Mouse (Mus musculus): Measurements from ENCODE around the gene Pcnt. TPM values are rescaled to one million over a fixed set of nuclear protein-coding genes. Genes with fewer than 3 reads are reported as not detected.

Gene Pcnt
- polyA plus RNA-seq, 1 experiment from 2014 or later: 24.3 TPM

DNA sequence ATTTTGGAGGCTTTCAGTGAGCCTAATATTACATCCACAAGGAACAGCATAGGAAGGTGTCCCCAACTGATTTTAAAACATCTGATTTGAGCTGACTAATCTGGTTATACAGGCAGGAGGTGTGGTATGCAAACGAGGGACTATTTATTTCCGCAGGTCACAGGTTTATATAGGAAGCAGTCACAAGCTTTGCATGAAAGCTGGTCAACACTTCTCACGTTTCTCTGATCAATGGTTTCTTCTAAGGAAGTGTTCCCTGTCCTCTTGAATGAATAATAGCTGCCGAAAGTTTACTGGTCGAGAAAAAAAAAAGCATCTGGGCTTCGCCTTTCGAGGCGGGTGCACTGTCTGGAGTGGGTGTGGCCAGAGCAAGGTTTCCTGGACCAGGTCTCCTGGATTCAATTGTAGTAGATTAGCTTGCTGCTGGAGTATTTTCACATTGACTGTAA lies 96.5 kb downstream of the Pcnt start:
- H3K27me3 ChIP-seq (ENCODE audit: control insufficient read depth, insufficient read depth, low read length): no peaks in the 10 kb centered on the region; the same call in 1 of the 2 replicates
- ATAC-seq (replicated peaks; ENCODE audit: low FRiP score) (no peak), DNase-seq (ENCODE audit: low spot score) (no peak)
- H3K27ac ChIP-seq (ENCODE audit: low read depth, low read length): no peak overlapping the region
- peak overlapping the region; percentile 79; the same call in 1 of the 2 replicates for H3K4me2 ChIP-seq (ENCODE audit: low read depth, low read length, severe bottlenecking)
- H3K36me3 ChIP-seq (ENCODE audit: control insufficient read depth, insufficient read depth, low read length): no peaks in the 10 kb centered on the region; the same call in 1 of the 2 replicates
- no peaks in the 10 kb centered on the region; the same call in 1 of the 2 replicates for H3K4me1 ChIP-seq (replicated peaks; ENCODE audit: control insufficient read depth, insufficient read depth, low read length)
- 27% methylated on average over 8 of the region's 8 CpGs for WGBS
- no peak overlapping the region for H3K9ac ChIP-seq (ENCODE audit: low read length)
- peak overlapping the region; percentile 79 for H3K4me3 ChIP-seq (ENCODE audit: low read depth, low read length)
- H3K9me3 ChIP-seq (ENCODE audit: control insufficient read depth, low read length): no peaks in the 10 kb centered on the region; the same call in 1 of the 2 replicates

DNA sequence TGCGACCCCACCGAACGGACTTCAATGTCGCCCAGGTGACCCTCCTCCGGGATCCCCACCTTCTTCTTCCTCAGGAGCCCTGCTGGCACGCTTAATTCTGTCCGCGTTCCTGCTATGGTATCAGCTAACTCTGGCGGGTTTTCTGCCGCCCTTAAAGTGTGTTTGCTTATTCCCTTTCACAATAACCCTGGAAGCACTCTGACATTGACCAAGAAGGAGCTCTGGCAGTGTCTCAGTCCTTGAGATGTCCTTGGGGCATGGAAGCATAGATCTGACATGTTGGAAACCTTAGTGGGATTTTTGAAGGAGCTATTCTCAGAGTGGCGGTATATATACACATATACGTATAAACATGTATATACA lies 97.1 kb downstream of the Pcnt start:
- ATAC-seq (replicated peaks; ENCODE audit: low FRiP score) (no peak), DNase-seq (ENCODE audit: low spot score) (no peak)
- Histone ChIP-seq H3K4me2 (ENCODE audit: low read depth, low read length, severe bottlenecking) (peak overlapping the region; percentile 79), H3K27me3 (ENCODE audit: control insufficient read depth, insufficient read depth, low read length) (no peaks in the 10 kb centered on the region; the same call in 1 of the 2 replicates), H3K9me3 (ENCODE audit: control insufficient read depth, low read length) (no peaks in the 10 kb centered on the region; the same call in 1 of the 2 replicates), H3K27ac (ENCODE audit: low read depth, low read length) (no peak overlapping the region), H3K36me3 (ENCODE audit: control insufficient read depth, insufficient read depth, low read length) (no peaks in the 10 kb centered on the region; the same call in 1 of the 2 replicates), H3K9ac (ENCODE audit: low read length) (peak overlapping the region; percentile 59), H3K4me1 (replicated peaks; ENCODE audit: control insufficient read depth, insufficient read depth, low read length) (no peaks in the 10 kb centered on the region; the same call in 1 of the 2 replicates), H3K4me3 (ENCODE audit: low read depth, low read length) (peak overlapping the region; percentile 79)
- WGBS: 7% methylated on average over 12 of the region's 12 CpGs

DNA sequence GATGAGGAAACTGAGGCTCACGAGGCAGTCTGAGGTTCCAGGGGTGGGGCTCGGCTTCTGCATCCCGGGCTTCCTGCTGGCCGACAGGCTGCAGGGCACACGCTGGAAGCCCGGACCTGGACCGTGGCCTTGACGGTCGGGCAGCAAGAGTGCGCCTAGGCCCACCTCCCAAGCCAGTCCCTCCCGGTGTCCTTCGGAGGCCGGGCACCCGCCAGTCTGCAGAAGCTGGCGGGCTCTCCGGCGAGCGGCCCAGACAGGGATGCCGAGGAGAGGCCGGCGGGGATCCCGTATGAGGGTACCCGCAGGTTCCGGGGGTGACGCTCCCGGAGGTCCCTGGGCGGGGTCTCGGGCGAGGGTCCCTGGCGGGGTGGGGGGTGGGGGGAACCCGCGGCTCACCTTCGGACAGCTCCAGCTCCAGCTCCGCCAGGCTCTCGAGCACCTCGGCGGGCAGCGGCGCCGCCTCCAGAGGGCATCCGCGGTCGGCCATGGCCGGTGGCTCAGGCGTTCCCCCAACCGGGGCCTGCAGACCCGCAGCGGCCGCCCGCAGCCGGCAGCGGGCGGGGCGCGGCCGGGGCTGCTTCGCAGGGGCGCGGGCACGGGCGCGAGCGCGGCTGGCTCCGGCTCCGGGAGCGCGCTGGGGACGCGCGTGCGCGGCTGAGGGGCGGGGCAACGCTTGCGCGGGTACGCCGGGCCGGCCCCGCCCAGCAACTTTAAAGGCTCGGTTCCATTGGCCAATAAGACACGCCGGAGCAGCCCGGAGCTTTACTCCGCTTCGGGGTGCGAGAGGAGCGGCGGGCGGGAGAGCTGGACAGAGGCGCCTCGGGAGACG lies 97.7 kb downstream of the Pcnt start, which contains the start of gene Dip2a:
TSS of gene Dip2a (minus strand) at position 581 of the 829 bp plus-strand sequence.
- peak within 1 kb of the TSS; percentile 53; the same call in 1 of the 2 replicates for H3K27ac ChIP-seq (ENCODE audit: low read depth, low read length)
- H3K36me3 ChIP-seq (ENCODE audit: control insufficient read depth, insufficient read depth, low read length): no peaks in the 10 kb centered on the region
- no peaks in the 10 kb centered on the region; the same call in 1 of the 2 replicates for H3K4me1 ChIP-seq (replicated peaks; ENCODE audit: control insufficient read depth, insufficient read depth, low read length)
- no peaks in the 10 kb centered on the region; the same call in 1 of the 2 replicates for H3K27me3 ChIP-seq (ENCODE audit: control insufficient read depth, insufficient read depth, low read length)
- H3K9ac ChIP-seq (ENCODE audit: low read length): peak within 1 kb of the TSS; percentile 82
- H3K4me2 ChIP-seq (ENCODE audit: low read depth, low read length, severe bottlenecking): peak within 1 kb of the TSS; percentile 79
- peak within 1 kb of the TSS; percentile 79 for H3K4me3 ChIP-seq (ENCODE audit: low read depth, low read length)
- DNase-seq (ENCODE audit: low spot score) (peak; percentile 96), ATAC-seq (replicated peaks; ENCODE audit: low FRiP score) (peak; percentile 94)
- no peaks in the 10 kb centered on the region; the same call in 1 of the 2 replicates for H3K9me3 ChIP-seq (ENCODE audit: control insufficient read depth, low read length)
- under 1% methylated on average over 88 of the region's 94 CpGs for WGBS

DNA sequence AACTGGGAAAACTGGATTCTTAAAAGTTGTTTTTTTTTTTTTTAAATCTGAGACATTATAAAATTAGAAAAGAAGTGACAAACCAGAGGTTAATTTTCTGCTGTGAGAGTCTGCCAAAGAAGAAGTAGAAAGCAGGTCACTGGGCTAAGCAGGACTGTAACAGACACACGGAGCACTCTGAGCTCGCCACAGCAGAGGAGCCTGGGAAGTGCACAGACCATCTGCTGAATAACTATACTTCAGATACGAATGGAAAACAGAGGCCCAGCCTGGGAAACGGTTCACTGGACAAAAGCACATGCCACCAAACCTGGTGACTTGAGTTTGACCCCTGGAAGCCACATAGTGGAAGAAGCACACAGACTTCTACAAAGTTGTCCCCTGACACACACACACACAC lies 108.2 kb downstream of the Pcnt start:
- no peak overlapping the region for H3K27ac ChIP-seq (ENCODE audit: low read depth, low read length)
- H3K36me3 ChIP-seq (ENCODE audit: control insufficient read depth, insufficient read depth, low read length): no peaks in the 10 kb centered on the region
- no peaks in the 10 kb centered on the region; the same call in 1 of the 2 replicates for H3K4me1 ChIP-seq (replicated peaks; ENCODE audit: control insufficient read depth, insufficient read depth, low read length)
- no peak for ATAC-seq (replicated peaks; ENCODE audit: low FRiP score)
- 57% methylated on average over 4 of the region's 4 CpGs for WGBS
- H3K4me3 ChIP-seq (ENCODE audit: low read depth, low read length): no peak overlapping the region
- no peak overlapping the region for H3K9ac ChIP-seq (ENCODE audit: low read length)
- no peaks in the 10 kb centered on the region for H3K9me3 ChIP-seq (ENCODE audit: control insufficient read depth, low read length)
- no peak overlapping the region for H3K4me2 ChIP-seq (ENCODE audit: low read depth, low read length, severe bottlenecking)
- no peak for DNase-seq (ENCODE audit: low spot score)
- no peaks in the 10 kb centered on the region for H3K27me3 ChIP-seq (ENCODE audit: control insufficient read depth, insufficient read depth, low read length)

DNA sequence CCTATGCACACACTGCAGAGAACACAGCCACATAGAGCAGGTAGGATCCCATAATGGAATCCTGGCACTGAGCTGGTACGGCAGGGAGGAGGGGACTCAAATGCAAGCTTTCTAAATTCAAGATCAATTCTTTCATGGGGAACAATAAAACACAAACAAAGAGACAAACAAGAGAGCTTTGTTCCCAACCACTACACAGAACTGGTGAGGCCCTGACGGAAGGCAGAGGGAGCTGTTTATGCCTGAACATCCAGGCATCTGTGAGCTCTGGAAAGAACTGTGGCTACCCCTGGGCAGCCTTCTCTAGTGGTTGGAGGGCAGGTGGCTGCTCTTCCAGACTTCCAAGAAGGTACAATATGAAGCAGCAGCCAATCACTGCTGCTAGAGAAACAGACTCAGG lies 110.5 kb downstream of the Pcnt start:
- 59% methylated on average over 2 of the region's 2 CpGs for WGBS
- DNase-seq (ENCODE audit: low spot score) (no peak), ATAC-seq (replicated peaks; ENCODE audit: low FRiP score) (no peak)
- H3K36me3 ChIP-seq (ENCODE audit: control insufficient read depth, insufficient read depth, low read length): no peaks in the 10 kb centered on the region
- H3K9me3 ChIP-seq (ENCODE audit: control insufficient read depth, low read length): no peaks in the 10 kb centered on the region
- no peak overlapping the region for H3K4me3 ChIP-seq (ENCODE audit: low read depth, low read length)
- no peak overlapping the region for H3K9ac ChIP-seq (ENCODE audit: low read length)
- H3K27ac ChIP-seq (ENCODE audit: low read depth, low read length): no peak overlapping the region
- H3K27me3 ChIP-seq (ENCODE audit: control insufficient read depth, insufficient read depth, low read length): no peaks in the 10 kb centered on the region
- H3K4me2 ChIP-seq (ENCODE audit: low read depth, low read length, severe bottlenecking): no peak overlapping the region
- H3K4me1 ChIP-seq (replicated peaks; ENCODE audit: control insufficient read depth, insufficient read depth, low read length): no peaks in the 10 kb centered on the region; the same call in 1 of the 2 replicates

DNA sequence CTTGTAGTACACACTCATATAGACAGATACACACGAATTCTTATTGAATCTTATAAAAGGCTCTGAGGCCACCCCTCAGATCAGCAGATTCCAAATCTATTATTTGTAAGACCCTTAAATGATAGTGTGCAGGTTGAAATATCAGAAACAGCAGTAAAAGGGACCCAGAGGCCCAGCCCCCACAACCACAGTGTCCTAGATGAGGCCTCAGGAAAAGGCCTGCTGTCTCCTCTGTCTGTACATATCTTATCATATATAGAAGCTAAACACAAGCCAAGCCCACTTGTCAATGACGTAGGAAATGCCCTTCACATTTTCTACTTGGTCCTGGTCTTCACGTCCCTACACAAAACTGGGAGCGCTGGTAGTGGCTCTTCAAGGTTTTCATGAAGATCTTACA lies 113.5 kb downstream of the Pcnt start:
- Histone ChIP-seq H3K27ac (ENCODE audit: low read depth, low read length) (no peak overlapping the region), H3K4me1 (replicated peaks; ENCODE audit: control insufficient read depth, insufficient read depth, low read length) (no peaks in the 10 kb centered on the region; the same call in 1 of the 2 replicates), H3K4me3 (ENCODE audit: low read depth, low read length) (no peak overlapping the region), H3K9me3 (ENCODE audit: control insufficient read depth, low read length) (no peaks in the 10 kb centered on the region), H3K27me3 (ENCODE audit: control insufficient read depth, insufficient read depth, low read length) (no peaks in the 10 kb centered on the region), H3K4me2 (ENCODE audit: low read depth, low read length, severe bottlenecking) (no peak overlapping the region), H3K36me3 (ENCODE audit: control insufficient read depth, insufficient read depth, low read length) (no peaks in the 10 kb centered on the region), H3K9ac (ENCODE audit: low read length) (no peak overlapping the region)
- WGBS: 95% methylated on average over 4 of the region's 4 CpGs
- no peak for DNase-seq (ENCODE audit: low spot score)
- ATAC-seq (replicated peaks; ENCODE audit: low FRiP score): no peak

DNA sequence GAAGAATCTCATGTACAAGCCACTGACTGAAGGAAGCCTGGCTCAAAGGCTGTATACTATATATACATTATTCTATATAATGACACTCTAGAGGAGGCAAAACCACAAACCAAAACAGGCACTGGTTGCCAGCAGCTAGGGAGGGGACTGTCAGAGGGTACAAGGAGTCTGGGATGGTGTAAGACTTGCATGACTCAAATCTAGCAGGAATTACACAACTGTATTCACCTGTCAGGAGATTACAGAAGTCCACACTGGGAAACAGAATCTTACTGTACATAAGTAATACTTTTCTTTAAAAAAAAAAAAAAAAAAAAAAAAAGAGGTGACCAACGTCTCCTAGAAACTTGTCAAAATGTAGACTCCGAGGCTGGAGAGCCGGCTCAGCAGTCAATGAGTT lies 114.0 kb downstream of the Pcnt start:
- no peak overlapping the region for H3K4me2 ChIP-seq (ENCODE audit: low read depth, low read length, severe bottlenecking)
- H3K9me3 ChIP-seq (ENCODE audit: control insufficient read depth, low read length): no peaks in the 10 kb centered on the region
- no peak overlapping the region for H3K9ac ChIP-seq (ENCODE audit: low read length)
- H3K27ac ChIP-seq (ENCODE audit: low read depth, low read length): no peak overlapping the region
- ATAC-seq (replicated peaks; ENCODE audit: low FRiP score) (no peak), DNase-seq (ENCODE audit: low spot score) (no peak)
- 91% methylated on average over 3 of the region's 3 CpGs for WGBS
- no peaks in the 10 kb centered on the region for H3K27me3 ChIP-seq (ENCODE audit: control insufficient read depth, insufficient read depth, low read length)
- no peaks in the 10 kb centered on the region; the same call in 1 of the 2 replicates for H3K4me1 ChIP-seq (replicated peaks; ENCODE audit: control insufficient read depth, insufficient read depth, low read length)
- H3K4me3 ChIP-seq (ENCODE audit: low read depth, low read length): no peak overlapping the region
- H3K36me3 ChIP-seq (ENCODE audit: control insufficient read depth, insufficient read depth, low read length): no peaks in the 10 kb centered on the region

DNA sequence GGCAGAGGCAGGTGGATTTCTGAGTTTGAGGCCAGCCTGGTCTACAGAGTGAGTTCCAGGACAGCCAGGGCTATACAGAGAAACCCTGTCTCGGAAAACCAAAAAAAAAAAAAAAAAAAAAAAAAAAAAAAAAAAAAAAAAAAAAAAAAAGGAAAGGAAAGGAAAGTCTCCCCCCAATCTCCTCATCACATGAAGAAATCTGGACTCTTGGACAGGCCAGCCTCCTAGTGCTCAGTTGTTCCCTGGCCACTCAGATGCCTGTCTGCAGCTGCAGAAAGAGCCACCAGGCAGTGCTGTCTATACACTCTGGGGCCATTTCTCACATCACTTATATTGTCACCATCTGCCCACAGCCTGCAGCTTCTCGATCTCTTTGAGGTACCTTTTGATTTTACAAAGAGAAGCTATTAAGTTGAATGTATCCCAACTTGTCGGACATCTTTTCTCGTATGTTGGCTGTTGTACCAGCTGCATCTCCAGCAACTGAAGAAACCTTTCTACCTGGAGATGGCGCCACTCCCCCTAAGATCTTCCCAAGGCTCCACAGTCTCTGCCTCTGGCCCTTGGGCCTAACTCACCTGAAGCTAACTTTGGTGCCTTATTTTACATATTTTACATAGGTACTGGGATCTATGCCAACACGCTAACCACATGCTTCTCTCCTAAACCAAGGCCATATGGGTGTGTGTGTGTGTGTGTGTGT lies 116.1 kb downstream of the Pcnt start:
- no peak for DNase-seq (ENCODE audit: low spot score)
- Histone ChIP-seq H3K4me2 (ENCODE audit: low read depth, low read length, severe bottlenecking) (no peak overlapping the region), H3K9me3 (ENCODE audit: control insufficient read depth, low read length) (no peaks in the 10 kb centered on the region), H3K4me1 (replicated peaks; ENCODE audit: control insufficient read depth, insufficient read depth, low read length) (no peaks in the 10 kb centered on the region), H3K27me3 (ENCODE audit: control insufficient read depth, insufficient read depth, low read length) (no peaks in the 10 kb centered on the region), H3K4me3 (ENCODE audit: low read depth, low read length) (no peak overlapping the region), H3K27ac (ENCODE audit: low read depth, low read length) (no peak overlapping the region), H3K9ac (ENCODE audit: low read length) (no peak overlapping the region), H3K36me3 (ENCODE audit: control insufficient read depth, insufficient read depth, low read length) (no peaks in the 10 kb centered on the region)
- ATAC-seq (replicated peaks; ENCODE audit: low FRiP score): no peak
- WGBS: 78% methylated on average over 6 of the region's 6 CpGs
